Mouse (Mus musculus): Measurements from ENCODE around the gene Cptp.

DNA sequence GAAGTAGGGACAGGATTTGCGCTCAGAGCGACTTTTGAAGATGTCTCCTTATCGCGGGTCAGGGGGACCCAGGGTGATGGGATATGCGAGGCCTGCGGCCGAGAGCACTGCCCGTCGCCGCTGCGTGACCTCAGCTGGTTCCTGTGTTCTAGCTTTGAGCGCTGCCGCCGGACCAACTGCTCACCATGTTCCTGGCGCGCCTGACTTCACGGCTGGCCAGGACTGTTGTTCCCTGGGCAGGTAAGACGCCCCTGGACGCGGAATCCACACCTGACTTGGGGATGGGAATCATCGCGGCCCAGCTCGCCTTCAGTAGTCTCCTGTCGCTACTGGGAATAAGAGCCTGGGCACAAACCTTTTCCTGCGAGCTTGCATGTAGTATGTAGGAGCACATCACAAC lies 37.4 kb downstream of the Cptp start:
- TF ChIP-seq CTCF (IDR thresholded peaks at IDR 0.05; ENCODE audit: borderline replicate concordance, insufficient read depth, low read length) (no peak), POLR2A (IDR thresholded peaks at IDR 0.05; ENCODE audit: low read depth, low read length) (no peak)

Data from embryonic fibroblast, embryonic 13.5 days (primary cell).